Mouse (Mus musculus) spleen, postnatal 36 days (tissue): ENCODE results near the gene Espn.

Experiments used
- DNase-seq, 2 experiments: peaks; one replicate each; pipeline ENCODE4 v3.0.0; 2022; ENCODE audit warnings: low spot score in 2 of 2, mixed read lengths in 1 of 2

Gene Espn

DNA sequence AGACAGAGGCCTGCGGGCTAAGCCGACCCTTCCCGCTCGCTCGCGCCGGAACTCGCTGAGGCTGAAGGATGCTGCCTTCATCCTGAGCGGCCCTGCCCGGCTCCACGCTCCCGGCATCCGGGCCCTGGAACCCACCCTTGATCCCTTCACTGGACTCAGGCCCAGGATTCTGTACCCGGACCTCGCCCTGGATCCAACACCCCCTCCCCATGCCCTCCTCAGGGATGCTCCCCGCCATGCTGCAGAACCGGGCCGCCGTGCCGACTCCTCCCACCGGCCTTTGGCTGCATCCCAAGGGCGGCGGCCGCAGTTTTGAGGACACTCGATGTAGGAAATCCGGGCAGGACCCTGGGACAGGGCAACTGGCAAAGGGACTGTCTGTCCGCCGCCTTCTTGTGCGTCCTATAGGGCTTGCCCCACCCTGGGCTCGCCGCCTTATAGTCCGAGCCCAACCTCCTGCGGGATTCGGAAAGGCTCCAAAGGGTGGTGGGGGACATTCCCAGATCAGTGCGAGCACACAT is 26.2 kb upstream of the Espn start:
- no peak for DNase-seq

DNA sequence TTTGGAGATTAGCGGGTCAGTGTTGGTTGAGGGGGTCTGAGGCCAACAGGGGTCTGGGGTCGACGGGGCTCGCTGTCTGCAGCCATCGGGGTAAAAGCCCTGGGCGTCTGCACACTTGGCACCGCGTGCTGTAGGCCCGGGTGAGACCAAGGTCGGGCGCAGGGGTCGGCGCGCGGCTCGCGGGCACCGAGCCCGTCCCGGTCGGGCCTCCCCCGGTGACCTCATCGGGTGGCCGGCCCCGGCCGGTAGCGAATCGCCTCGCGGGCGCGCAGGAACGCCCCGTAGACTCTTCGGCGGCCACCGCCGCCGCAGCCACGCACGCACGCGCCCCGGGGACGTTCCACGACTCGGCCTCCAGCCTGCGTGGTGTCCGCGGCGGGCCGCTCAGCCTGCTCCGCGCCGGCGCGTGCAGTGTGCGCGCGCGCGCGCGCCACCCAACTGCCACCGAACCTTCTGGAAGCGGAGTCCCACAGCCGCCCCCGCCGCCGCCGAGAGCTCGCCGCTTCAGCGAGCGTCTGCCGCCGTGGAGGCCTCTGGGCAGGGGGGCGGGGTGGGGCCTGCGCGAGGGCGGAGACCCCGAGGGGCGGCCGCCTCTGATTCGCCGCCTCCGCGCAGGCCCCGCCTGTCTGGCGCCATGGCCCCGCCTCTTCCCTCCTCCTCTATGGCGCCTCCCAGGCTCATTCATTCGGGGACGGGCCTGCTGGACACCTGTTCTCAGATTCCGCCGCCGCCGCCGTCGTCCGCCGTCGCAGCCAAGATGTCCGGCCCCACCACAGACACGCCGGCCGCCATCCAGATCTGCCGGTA is 25.6 kb upstream of the Espn start, which contains the start of gene Acot7:
TSS of gene Acot7 (plus strand) at position 598 of the 807 bp plus-strand sequence.
- DNase-seq: peak; percentile 87 to 88

DNA sequence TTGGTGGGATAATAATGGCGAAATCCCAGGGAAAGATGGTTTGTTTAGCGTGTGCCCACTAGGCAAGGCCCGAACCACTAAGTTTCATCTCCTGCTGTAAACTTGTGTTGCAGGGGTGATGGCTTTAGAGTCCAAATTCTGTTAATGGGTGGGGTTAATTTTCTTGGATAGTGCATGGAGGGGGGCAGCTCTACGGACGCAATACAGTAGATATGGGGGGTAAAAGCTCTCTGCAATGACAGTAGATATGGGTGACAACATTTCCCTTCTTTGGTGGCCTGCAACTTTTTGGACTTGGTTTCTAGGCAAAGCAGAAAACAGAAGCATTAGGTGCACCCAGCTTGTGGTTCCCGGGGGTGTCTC is 25.0 kb upstream of the Espn start:
- no peak for DNase-seq

DNA sequence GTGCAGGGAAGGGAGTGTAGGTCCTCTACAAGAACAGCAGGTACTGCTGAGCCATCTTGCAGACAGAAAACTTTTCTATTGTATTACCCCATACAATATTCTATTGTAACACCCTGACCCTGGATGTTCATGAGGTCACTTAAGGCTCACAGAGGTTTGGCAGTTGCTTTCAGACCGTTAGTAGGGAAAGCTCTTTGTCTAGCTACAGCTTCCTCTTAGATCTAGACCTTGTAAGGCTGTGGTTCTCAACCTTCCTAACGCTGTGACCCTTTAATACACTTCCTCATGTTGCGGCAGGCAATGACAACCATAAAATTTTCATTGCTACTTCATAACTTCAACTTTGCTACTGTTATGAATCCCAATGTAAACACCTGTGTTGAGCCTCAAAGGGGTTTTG is 24.5 kb upstream of the Espn start:
- no peak for DNase-seq

DNA sequence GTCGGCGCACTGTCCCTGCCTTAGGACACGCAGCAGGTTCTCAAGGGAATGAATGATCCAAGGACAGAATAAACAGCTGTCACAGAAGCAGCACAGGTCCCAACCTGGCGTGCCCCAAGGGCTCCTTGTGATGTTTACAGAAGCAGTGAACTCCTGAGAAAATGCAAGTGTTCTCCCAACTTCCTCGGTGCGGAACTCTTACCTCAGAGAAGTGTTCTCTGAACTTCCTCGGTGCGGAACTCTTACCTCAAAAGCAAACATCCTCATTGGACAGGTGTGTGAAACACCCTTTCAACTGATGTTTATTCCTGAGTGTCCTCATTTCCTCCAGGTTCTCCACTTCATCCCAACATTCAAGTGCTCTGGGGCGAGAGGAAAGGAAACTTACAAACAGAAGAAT is 21.8 kb upstream of the Espn start:
- DNase-seq: no peak

DNA sequence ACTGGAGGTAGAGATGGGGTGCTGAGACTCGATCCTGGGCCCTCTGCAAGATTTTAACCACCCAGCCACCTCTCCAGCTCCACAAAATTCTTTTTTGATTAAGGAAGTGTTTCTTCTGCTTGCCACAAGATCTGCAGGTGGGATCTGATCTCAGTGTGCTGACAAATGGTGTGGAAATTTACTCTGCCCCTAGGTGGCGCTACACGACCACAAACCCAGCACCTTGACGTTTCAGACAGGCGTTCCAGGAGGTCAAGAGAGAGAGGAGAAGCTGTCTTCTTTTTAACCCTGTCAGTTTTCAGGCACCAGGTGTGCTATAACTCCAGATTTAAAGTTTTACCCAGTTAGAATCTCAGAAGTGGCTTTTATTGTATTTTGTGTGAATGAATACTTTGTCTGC is 20.9 kb upstream of the Espn start:
- DNase-seq: peak; percentile 71 to 75

DNA sequence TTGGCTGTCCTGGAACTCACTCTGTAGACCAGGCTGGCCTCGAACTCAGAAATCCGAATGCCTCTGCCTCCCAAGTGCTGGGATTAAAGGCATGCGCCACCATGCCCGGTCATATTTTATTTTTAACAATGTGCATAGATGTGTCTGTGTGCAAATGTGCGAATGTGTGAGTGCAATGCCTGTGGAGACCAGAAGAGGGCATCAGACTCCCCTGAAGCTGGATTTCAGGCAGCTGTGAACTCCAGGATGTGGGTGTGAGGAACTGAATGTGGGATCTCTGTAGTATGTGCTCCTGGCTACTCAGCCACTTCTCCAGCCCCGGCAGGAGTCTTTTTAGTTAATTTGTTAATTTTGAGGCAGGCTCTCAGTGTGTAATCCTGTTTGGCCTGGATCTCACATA is 19.4 kb upstream of the Espn start:
- no peak for DNase-seq

DNA sequence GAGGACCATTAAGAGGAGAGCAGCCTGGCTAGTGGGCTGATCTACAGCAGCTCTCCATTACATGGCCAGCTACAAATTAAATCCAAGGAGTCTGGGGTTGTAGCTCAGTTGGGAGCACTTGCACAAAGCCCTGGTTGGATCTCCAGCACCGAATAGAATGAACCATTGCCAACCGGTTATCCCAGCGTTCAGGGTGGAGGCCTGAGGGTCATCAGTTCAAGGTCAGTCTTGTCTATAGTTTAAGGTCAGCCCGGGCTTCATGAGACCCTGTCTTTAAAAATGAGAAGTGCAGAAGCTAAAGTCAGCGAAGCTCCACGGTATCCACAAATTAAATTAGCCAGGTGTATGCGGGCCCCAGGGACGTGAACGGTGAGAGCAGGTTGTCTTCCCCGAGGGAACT is 18.1 kb upstream of the Espn start:
- no peak for DNase-seq

DNA sequence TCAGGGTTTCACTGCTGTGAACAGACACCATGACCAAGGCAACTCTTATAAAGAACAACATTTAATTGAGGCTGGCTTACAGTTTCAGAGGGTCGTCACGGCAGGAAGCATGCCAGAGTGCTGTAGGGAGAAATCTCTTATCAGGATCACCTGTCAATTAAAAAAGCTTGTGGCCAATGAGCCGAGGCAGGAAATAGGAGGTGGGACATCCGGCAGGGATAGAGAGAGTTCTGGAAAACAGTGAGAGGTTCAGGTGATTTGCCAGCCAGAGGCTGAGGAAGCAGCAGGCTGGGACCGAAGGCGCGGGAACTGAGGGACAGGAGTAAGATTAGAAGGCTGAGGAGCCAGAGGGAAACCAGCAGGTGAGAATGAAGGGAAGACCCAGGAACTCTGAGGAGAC is 16.9 kb upstream of the Espn start:
- no peak for DNase-seq

DNA sequence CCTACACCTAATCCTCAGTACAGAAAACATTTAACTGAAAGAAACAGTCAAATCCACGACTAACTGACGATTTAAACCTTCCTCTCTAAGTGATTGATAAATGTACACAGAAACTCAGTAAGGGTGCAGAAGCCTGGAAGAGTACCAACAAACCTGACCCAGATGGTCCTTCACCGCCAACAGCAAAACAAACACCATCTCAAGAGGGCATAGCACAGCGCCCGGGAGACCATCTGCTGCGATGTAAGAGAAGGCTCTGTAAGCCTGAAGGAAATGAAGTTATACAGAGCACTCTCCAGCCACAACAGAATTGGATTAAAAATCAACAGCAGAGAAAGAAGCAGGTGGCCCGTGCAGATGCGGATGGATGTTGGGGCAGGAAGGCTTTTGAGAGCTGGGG is 15.9 kb upstream of the Espn start:
- no peak for DNase-seq

DNA sequence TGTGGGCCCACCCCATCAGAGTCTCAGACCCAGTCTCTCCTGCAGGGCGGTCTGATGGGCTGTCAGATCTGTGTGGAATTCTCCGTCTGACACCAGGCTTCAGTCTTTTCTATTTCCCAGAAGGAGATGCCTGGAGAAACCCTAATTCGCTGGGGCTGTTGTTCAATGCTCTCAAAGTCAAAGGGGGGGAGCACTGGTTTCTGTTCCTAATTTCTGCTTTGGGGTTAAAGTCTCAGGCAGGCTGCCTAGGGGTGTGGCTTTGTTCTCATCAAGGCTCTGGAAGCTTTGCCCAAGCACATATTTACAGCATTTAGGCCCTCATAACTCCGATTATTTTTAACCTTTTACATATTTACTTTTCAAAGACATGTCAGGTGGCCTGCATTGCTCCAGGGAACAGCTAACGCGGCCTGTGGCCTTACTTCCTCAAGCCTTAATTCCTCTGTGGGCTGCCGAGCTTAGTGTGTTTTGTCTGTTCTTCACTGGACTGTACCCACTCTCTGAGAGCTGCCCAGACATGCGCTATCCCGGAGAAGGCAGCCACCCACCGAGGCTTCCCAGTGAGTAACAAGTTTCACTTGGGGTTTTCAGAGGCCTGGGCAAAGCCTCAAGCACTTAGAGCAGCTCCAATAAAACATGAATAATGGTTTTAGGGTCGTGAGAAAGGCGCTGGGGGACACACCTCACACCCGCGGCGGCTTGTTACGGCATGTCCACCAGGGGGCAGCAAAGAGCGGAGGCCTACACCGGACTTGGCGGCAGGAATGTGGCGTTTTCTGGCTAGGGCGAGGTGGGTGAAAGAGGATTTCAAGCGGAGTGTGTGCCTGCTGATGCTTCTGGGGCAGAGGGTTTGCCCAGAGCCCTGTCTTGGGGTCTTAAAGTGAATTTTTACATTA is 13.1 kb upstream of the Espn start:
- peak; percentile 67 to 76 for DNase-seq

DNA sequence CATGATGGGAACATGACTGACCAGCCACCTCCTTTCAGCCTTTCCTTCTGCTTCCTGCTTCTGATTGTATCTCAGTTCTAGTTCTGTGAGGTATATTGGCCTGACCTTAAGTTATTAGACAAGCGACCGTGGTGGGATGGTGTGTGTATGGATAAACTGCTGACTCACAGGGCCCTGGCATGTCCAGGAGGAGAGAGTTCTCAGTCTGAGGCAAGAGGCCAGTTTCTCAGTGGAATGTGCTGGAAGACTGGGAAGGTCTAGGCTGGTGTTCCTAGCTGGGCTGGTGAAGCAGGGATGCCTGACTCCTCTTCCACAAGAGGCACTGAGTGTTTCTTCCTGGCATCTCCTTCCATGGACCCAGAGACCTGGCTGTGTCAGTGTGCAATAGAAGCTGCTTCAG is 10.6 kb upstream of the Espn start:
- no peak for DNase-seq

DNA sequence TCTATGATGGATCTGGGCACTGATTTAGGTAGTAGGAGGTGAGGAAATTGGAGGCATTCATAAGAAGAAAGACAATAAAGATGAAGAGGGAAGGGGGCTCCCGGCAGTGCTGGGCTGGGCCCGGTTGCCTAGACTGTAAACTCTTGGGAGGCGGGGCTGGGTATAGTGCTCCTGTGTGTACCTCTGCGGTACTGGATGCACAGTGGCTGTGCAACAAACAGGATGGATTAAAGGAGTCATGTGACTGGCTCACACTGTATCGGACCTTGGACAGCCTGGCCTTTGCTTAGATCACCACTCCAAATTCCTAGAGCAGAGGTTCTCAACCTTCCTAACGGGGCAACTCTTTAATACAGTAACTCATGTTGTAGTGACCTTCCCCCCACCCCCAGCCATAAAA is 9.4 kb upstream of the Espn start:
- no peak for DNase-seq

DNA sequence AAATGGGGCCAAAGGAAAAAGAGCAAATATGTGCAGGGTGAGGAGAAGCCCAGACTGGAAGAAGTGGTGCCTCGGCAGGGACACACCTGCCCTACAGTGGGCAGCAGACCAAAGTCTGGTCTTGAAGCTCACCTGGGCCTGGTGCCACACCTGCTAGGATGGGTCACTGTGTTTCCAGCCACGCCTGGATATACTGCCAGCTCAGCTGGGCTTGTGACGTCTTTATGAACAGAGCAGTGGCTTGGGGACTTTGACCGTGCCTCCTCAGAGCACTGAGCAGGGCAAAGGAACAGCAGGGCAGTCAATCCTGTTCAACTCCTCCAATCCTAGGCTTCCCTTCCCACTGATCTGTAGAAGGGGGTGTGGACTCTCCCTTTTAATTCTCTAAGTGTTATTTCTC is 8.6 kb upstream of the Espn start:
- DNase-seq: no peak

DNA sequence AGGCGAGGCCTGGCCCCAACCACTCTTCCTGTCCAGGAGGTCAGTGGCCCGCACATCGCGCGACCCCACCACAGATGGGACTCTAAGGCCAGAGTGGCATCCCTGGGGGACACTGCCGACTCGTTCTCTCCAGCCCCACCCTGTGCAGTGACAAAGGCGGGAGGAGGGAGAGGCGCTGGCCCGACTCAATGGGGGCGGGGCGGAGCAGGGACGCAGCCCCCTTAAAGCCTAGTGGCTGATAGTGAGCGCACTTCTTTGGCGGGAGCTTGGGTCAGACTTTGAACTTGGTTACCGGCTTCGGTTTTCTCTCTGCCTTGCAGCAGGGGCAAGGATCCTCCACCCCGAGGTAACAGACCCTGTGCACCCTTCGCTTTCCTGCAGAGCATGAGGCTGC is 7.1 kb upstream of the Espn start:
- DNase-seq: no peak

DNA sequence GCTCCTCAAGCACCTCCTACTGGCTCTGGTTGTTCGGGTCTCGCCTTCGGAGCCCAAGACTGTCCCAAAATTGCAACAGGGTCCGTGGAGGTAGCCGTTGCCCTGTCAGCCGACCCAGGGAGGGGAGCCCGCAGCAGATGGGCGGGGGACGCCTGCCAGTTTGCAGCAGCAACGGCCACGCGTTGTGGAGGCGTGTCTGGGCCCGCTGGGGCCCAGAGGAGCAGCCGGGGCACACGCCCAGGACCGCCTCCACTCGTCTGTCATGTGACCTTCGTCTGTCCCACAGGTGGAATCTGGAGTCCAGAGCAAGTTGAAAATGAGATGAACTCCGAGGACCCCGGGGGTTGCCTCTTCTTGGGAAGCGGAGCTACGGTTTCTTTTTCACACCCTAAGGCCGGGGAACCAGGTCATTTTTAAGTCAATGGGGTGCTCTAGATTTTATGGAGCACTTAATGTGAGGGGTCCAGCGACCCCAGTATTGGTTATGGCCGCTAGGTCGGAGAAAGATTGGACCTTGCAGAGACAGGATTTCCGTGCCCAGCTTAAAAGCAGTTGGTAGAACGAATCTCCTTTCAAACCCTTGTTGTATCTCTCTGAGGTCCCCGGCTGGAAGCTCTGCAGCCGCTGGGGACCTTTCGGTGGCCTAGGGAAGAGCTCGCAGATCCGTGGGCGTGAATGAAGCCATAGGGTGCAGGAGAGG is 6.6 kb upstream of the Espn start, which contains the start of gene Hes2:
TSS of gene Hes2 (plus strand) at position 283 of the 700 bp plus-strand sequence.
- DNase-seq: no peak

DNA sequence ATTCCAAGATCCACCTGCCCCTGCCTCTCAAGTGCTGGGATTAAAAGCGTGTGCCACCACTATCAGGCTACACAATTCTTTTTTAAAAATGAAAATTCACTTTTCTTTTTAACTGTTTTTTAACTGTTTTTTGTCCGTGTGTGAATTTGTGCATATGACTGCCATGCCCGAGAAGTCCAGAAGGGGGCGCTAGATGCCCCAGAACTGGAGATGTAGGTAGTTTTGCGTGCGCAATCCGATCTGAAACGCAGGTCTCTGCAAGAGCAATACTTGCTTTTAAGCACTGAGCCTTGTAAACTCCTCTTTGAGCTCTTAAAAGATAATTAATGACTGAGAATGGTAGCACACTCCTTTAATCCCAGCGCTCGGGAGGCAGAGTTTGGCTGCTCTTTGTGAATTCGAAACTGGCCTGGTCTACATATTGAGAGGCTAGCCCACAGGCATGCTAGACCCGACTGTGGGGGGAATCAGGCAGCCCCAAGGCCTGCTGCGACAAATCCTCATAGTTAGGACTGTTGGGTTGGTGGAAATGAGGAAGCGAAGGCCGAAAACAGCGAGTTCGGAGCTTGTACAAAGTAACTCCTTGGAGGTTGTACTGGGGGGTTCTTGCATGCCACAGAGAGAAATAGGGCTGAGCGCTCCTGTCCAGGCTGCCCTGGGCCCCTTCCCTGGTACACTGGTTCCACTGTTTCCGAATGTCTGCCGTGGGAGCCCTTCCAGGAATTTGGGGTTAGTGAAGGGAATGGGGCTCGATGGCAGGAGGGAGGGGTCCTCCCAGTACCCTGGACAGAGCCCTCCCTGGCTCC is 5.8 kb upstream of the Espn start:
- peak in 1 of 2 experiments; percentile 38 for DNase-seq

DNA sequence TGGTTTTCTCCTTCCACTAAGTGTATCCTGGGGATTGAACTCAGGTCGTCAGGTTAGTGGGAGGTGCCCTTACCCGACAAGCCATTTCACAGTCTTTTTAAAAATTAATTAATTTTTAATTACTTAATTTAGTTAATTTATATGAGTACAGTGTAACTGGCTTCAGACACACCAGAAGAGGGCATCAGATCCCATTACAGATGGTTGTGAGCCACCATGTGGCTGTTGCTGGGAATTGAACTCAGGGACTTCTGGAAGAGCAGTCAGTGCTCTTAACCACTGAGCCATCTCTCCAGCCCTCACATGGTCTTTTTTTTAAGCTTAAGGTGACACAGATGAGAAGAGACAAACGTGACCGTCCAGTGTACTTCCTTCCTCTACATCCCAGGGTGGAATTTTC is 2.8 kb upstream of the Espn start:
- no peak for DNase-seq

DNA sequence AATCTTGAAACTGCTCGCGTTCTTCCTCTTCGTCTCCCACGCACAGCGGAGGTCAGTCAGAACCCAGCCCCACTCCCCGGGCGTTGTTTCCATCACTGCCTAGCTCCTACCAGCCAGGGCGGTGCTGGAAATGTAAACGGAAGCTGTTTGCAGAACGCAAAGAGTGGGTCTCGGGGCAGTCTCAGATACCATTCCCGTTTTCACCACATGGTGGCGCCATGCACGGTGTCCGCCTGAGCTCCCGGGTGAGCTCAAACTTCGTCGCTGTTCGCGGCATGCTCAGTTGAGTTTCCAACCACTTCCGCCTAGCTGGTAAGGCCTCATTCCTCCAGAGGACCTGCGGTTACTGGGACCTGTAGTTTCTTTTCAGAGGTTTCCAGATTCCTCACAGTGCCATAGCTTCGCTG is 1.6 kb upstream of the Espn start:
- peak; percentile 86 to 87 for DNase-seq

DNA sequence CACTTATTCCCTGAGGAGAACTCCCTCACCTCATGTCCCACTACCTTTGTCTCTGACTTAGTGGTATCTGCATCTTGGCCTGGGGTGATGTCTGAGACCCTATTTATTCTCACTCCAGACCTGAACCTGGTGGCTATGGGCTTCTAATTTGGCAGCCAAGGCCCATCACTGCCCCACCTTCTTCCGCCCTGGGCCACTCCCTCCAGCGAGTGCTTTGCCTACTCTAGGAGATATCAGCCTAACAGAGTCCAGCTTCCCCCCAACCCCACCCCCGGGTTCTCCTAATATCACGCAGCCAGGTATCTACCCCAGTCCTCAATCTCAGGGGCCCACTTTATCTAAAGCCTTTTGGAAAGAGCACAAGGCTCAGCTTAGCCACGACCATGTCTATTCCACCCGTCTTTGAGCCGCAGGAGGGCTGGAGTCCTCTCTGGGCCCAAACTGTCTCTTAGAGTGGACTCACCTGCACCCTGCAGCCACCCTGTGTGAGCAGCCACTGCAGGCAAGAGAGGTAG is 663 bp downstream of the Espn start:
- DNase-seq: no peak

DNA sequence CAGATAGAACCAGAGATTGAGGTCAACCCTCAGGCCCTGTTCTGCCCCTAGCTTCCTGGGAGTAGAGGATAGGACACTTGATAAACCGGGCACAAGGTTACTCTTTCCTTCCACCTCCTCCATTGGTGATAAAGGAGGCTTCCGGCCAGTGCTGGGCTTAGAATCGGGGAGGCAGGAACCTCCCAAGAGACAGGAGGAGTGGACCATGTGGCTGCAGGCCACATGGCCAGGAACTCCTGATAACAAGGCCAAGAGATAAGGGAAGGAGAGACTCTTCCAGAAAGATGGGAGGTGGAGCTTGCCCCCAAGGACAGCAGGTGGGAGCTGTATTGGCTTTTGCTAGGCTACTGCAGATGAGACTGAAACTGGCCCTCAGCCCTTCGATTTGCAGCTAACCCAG is 1.6 kb downstream of the Espn start:
- DNase-seq: no peak
